Mouse (Mus musculus): ENCODE results near the gene Dock8.

DNA sequence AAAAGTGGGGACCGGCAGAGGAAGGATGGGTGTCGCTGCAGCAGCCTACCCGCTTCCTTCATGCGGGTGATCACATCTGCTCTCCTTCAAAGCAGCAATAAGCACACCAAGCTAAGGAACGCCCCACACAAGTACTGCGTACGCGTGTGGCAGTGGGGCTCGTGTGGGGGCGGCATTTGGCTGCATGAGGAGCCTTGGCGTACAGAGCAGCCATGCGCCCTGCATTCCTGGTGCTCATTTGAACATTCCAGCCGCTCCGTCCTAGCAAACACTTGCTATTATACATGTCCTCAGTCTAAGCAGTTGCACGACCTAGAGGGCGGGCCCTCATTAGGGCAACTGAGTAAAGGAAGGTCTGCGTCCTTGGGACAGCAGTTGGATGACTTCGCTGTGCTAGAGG, 188.3 kb downstream of the Dock8 start:
- TF ChIP-seq TAL1 (IDR thresholded peaks at IDR 0.05; ENCODE audit: low read length) (no peak), GATA1 (IDR thresholded peaks at IDR 0.05; ENCODE audit: low read length) (no peak)

All from erythroblast, embryonic 14.5 days (primary cell).